Mouse (Mus musculus): ENCODE results near the gene Gm10118.

Gm10118 gene

DNA sequence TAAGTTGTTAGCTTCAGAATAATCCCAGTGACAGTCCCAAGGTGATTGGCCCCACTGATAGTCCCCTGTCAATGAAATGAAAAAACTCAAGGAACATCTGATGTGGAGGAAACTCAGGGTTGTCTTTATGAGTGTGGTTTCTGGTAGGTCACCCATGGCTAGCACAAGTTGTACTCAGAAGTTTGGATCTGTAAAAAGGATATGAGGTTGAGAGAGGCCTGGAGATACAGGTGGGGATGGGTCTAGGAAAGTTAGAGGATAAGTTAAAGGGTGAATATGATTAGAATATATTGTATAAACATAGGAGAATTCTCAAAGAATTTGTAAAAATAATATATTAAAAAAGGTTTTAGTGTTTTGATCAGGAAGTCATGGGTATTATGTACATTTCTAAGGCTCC lies at the start of gene Gm10118:
TSS of gene Gm10118 (minus strand) at position 101 of the 400 bp plus-strand sequence.
- DNase-seq (ENCODE audit: low read depth, low spot score) = no peak

DNA sequence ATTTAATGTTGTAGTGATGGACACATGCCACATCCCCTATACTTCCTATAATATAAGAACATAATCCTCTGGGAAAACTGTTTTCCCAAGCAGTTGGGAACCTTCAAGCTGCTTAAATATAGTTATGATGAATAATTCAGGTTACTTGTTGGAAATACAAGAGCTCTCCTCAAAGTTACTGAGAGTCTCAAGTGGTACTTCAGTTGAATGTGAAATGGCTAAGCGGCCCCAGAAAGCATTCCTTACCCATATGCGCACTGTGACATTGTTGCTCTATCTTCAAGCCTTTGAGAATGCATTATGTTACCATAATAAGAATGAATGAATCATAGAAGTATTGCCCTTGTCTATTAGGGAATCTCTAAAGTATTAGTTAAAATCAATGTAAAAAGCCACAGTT lies 45.1 kb upstream of the Gm10118 start:
- no peak for DNase-seq (ENCODE audit: low read depth, low spot score)

DNA sequence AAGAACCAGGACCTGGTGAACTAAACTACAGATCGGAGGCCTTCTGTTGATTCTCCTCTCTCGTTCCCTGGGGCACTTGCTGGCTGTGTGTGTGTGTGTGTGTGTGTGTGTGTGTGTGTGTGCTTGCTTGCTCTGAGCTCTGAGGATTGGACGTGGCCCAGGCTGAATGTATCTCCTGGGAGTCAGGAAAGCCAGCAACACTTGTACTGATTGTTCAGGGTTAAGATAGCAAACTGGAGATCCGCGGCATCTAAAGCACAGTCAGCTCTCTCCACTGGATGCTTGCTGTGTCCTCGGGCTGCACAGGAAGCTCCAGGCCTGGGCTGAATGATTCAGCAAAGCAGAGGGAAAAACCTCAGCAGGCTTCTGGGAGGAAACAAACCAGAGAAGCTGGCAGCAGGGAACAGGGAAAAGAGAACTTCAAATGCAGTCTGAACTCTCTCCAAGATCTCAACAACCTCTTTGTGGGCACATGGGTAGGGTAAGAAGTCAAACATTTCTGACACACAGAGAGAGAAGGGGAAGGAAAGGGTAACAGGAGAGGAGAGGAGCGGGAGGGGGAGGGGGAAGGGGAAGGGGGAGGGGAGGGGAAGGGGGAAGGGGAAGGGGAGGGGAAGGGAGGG lies 27.2 kb upstream of the Gm10118 start:
- no peak for DNase-seq (ENCODE audit: low read depth, low spot score)

DNA sequence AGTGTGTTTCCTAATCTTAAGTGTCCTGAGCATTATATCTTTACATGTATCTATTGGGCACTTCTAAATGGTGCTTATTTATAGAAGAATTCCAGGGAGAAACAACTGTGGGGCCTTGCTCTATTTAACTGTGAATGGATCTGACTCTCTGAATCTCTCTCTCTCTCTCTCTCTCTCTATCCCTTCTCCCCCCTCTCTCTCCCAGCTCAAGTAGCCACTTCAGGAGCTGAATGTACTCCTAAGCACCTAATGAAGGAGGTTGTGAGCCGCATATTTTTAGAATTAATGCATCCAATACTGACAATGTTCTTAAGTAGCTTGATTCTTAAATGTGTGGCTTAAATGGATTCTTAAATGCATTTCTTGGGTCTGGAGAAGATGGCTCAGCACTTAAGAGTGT lies 24.2 kb upstream of the Gm10118 start:
- DNase-seq (ENCODE audit: low read depth, low spot score) = no peak

DNA sequence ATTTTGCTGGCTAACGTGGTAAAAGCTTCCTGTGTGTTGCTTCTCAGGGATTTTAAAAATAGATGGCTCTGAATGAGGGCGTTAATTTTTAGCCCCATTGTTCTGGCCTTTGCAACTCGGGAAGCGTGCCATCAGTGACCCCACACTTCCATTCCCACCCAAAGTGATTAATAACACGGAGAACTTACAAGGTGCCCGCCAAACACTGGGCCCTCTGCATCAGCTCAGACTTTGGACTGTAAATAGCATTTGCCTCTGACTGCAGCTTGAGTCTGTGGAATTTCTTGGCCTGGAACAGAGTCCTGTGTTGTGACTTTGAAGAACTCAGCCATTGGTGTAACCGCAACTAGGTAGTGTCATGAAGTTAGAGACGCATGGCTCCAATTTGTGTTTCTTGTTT lies 23.6 kb upstream of the Gm10118 start:
- no peak for DNase-seq (ENCODE audit: low read depth, low spot score)

DNA sequence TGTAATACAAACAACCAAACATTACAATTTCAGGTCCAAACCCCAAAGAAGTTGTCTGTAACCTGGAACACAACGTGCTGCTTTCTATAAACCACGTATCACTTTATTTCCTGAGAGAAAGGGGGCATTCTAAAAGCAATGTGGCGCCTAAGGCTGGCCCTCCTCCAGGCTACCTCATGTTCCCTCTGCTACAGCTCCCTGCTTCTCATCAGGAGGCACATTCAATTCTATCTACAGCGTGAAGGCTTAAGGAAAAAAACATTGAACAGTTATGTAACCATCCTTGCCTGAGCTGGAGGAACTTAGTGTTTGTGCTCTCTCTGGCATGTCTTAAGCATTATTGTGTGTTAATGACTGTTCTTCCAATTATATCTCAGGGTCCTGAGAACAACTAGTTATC lies 20.0 kb upstream of the Gm10118 start:
- no peak for DNase-seq (ENCODE audit: low read depth, low spot score)

DNA sequence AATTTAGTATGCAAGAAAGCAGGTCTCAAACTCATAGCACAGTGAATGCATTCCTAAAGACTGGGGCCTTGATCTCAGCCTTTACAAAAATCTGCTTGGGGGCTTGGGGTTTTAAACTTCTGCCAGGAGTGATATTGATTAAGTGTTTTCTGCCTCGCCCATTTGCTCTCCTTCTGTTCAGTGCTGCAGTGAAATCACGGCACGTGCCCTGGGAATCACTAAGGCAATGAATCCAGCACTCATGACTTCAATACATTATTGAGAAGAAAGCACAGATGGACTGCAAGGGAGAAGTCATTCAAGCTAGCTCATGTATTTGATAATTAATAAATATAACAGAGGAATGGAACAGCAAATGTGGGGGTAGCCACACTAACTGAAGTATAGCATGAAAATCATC lies 18.3 kb upstream of the Gm10118 start:
- DNase-seq (ENCODE audit: low read depth, low spot score) = no peak

DNA sequence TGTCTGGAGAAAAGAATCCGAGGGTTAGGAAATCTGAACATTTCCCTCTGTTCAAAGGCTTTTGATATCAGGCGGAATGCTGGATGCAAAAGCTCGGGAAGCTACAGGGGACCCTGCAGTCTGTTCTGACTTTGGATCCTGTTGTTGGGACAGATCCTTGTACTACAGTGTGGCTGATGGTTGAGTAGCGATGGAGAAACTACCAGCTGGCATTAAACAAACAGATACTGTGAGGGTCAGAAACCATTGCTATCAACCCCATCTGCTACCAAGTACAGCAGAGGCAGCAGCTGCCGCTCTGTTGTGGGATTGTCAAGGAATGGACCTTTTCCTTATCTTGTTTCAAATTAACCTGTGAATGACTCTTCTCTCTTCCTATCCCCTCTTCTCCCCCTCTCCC lies 6.7 kb upstream of the Gm10118 start:
- no peak for DNase-seq (ENCODE audit: low read depth, low spot score)

DNA sequence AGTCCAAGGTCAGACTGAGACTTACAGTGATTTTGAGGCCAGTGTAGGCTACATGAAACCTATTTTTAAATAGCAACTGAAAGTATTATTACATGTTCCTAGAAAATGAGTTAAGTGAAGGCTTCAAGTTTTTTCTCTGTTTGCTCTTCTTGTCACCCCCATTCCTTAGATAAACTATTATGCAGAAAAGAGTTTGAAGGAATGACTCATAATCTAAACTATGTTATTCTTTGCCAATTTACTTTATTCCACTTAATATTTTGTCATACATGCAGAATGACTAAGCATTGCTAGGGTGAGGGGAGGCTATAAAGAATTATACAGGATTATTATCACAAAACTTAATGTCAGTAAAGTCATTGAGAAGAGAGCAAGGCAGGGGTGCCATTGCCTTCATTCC lies 18.4 kb downstream of the Gm10118 start:
- DNase-seq (ENCODE audit: low read depth, low spot score) = no peak

DNA sequence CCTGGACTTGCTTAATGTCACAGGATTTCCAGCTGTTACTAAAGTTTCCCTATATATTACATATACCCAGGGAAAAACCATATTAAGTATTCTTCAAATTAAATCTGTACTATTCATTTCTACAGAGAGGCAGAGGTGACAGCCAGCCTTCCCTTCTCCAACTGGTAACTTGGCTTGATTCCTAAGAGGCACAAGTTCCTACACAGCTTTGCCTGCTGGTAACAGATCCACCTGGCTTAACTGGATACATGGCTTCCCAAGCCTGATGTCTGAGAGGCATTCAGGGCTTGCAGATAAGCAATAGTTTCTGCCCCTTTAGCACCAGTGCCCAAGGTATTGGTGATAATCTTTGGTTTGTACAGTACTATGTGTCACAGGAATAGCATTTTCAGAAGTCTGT lies 27.3 kb downstream of the Gm10118 start:
- no peak for DNase-seq (ENCODE audit: low read depth, low spot score)

DNA sequence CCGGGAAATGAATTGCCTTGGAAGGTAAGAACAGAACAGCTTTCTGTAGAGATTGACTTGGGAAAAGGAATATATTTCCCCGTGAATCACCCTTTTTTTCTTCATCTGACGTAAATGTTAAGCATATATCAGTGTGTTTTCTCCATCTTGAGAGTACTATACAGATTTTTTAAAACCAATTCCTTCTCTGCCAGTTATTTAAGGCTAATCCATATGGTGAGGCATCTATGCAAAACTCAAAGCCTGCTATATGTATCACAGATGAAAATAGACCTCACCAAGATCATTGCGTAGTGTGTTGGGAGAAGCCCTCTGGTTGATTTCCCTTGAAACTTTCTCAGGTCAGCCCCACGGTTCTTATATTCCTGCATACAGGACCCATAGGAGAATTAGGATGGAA lies 32.6 kb downstream of the Gm10118 start:
- DNase-seq (ENCODE audit: low read depth, low spot score) = no peak

DNA sequence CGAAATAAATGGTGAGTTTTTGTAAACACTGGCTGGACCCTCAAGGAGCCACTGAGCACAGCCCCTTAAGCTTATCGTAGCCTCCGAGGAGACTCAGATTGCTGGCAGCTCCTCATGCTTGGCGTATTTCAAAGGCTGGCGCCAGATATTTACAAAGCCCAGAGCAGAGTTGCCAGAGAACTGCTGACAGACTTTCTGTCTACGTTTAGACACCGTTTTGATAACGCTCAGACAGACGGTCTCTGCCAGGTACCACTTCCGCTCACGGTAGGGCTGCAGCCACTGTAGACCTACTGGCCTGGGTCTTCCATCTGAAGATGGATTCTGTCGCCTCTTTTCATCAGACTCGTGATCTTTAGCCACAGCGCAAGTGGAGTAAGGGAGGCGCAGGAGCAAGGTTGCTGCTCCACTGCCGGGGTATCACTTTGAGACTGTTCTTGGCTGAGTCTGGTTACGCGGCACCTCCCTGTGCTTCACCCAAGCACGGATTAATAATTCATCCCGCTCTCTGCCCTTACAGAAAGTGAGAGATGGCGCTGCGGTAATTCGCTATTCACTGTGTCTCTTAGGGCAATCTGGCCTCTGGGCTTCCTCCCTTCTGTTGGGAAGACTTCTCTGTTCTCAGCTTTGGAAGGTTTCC lies 40.7 kb downstream of the Gm10118 start:
- DNase-seq (ENCODE audit: low read depth, low spot score) = no peak

DNA sequence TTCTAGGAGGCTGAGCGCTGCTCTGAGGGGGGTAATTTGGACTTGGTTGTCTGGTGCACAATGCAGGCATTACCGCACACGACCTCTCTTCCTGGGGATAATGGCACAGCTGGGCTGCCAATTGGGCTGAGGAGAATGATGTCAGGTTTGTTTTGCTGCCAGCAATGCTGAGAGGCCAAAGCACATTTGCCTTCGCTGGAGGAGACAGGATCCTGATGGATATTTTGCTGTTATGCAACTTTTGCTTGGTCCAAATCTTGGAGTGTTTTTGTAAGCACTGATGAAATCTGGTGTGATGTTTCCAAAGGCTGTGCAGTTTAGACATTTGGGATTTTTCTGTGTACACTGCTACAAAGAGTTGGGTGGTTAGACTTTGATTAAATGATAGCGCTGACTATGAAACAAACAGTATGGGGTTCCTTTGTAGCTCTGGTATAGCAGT lies 46.8 kb downstream of the Gm10118 start:
- DNase-seq (ENCODE audit: low read depth, low spot score) = no peak

Measured in WW6 (cell line).